Mouse (Mus musculus) thymus, adult 2 months (tissue): ENCODE results near the gene Piezo1.

Experiments
- CTCF ChIP-seq: fragments of 200-500 bp; IDR thresholded peaks from 2 replicates; pipeline ENCODE4 v1.5.1; 2012; ENCODE audit warnings: mild to moderate bottlenecking, control low read depth, low read length, moderate library complexity, borderline replicate concordance; ENCODE audit not compliant: control insufficient read depth, poor library complexity, insufficient read depth; ENCODE audit errors: extremely low read depth
- POLR2A ChIP-seq: fragments of 200-500 bp; IDR thresholded peaks from 2 replicates; pipeline ENCODE4 v1.6.1; 2012; ENCODE audit warnings: mild to moderate bottlenecking, low read length, control low read depth, moderate library complexity; ENCODE audit not compliant: control insufficient read depth, poor library complexity, insufficient read depth; ENCODE audit errors: extremely low read depth

DNA sequence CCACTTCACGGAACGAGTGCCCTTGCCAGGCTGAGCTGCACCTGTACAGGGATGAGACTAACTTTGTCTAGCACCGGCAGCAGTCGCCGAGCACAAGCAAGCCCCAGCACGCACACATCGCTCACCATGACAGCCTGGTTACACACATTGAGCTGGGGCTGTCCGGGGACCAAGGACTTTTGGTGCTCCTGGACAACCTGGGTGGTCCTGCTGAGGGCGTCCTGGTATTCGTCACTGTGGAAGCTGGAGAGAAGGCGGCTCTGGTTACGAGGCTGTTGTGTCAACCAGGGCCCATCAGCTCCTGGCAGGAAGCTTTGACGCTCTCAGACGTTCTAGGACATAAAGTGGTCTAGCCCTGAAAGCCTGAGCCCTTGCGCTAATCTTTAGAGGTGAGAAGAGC, 29.8 kb upstream of the Piezo1 start:
- no peak for TF ChIP-seq POLR2A
- TF ChIP-seq CTCF: no peak
